Mouse (Mus musculus) olfactory bulb, adult 2 months (tissue): ENCODE measurements around the gene Emx1. TPM values are rescaled to one million over a fixed set of nuclear protein-coding genes. Genes with fewer than 3 reads are reported as not detected.

Source experiments
- H3K27ac ChIP-seq: fragments of 200-500 bp; 2 replicates; pipeline ENCODE4 v1.5.1; 2012; ENCODE audit warnings: low read depth, low read length; ENCODE audit not compliant: insufficient read depth
- H3K4me1 ChIP-seq: fragments of 200-500 bp; 2 replicates; pipeline ENCODE4 v1.6.1; 2012; ENCODE audit warnings: low read length; ENCODE audit not compliant: control insufficient read depth, insufficient read depth
- H3K4me3 ChIP-seq: fragments of 200-500 bp; 2 replicates; pipeline ENCODE4 v1.5.1; 2012; ENCODE audit warnings: mild to moderate bottlenecking, low read depth, low read length, moderate library complexity; ENCODE audit not compliant: insufficient read depth
- CTCF ChIP-seq: fragments of 200-500 bp; IDR thresholded peaks from 2 replicates; pipeline ENCODE4 v1.5.1; 2012; ENCODE audit warnings: low read depth, mild to moderate bottlenecking, low read length, moderate library complexity; ENCODE audit not compliant: insufficient read depth
- POLR2A ChIP-seq: fragments of 200-500 bp; IDR thresholded peaks from 2 replicates; pipeline ENCODE4 v1.6.1; 2012; ENCODE audit warnings: mild to moderate bottlenecking, low read depth, low read length, moderate library complexity; ENCODE audit not compliant: insufficient read depth
- WGBS: fragments of 180-500 bp; shearing (Covaris S2); methylation state at CpG from one replicate; pipeline ENCODE4 v1.1.7; 2018; 5-methylcytosine and 5-hydroxymethylcytosine counted together
- polyA plus RNA-seq: library from polyadenylated mRNA; stranded (reverse); fragments of >200 nt; gene quantifications from 2 replicates; pipeline ENCODE4 v1.2.4, GENCODE M21; 2012; ENCODE audit warnings: low replicate concordance; ENCODE audit not compliant: missing spikeins, insufficient read depth, insufficient read length

Emx1 gene
- polyA plus RNA-seq, 1 experiment, result not detected

- H3K27ac ChIP-seq, result no peak overlapping the region
- H3K4me1 ChIP-seq, result peaks cover 31% of the 10 kb centered on the region
- H3K4me3 ChIP-seq, result peak overlapping the region; percentile 28
- no peak for TF ChIP-seq CTCF
- TF ChIP-seq POLR2A, result no peak
- WGBS, result 5% methylated on average over 39 of the region's 39 CpGs
These were observed 1.2 kb downstream of the Emx1 start for GRCm38 (mm10) chr6:85188256-85189110.

- peaks cover 31% of the 10 kb centered on the region for H3K4me1 ChIP-seq
- 17% methylated on average over 14 of the region's 14 CpGs for WGBS
- TF ChIP-seq POLR2A (no peak), CTCF (no peak)
- H3K4me3 ChIP-seq, result peak overlapping the region; percentile 28; the same call in 1 of the 2 replicates
- H3K27ac ChIP-seq, result no peak overlapping the region
These were observed 2.1 kb downstream of the Emx1 start for GRCm38 (mm10) chr6:85189361-85189760.

- WGBS, result 2% methylated on average over 52 of the region's 52 CpGs
- peaks cover 31% of the 10 kb centered on the region for H3K4me1 ChIP-seq
- TF ChIP-seq CTCF (no peak), POLR2A (no peak)
- H3K4me3 ChIP-seq, result peak overlapping the region; percentile 28
- no peak overlapping the region for H3K27ac ChIP-seq
These were observed 2.8 kb downstream of the Emx1 start for GRCm38 (mm10) chr6:85189911-85190591.

- WGBS, result 28% methylated on average over 13 of the region's 13 CpGs
- Histone ChIP-seq H3K27ac (no peak overlapping the region), H3K4me3 (peak overlapping the region; percentile 28), H3K4me1 (peaks cover 31% of the 10 kb centered on the region)
- TF ChIP-seq CTCF, result no peak
- no peak for TF ChIP-seq POLR2A
These were observed 3.4 kb downstream of the Emx1 start for GRCm38 (mm10) chr6:85190671-85191070.

- H3K4me1 ChIP-seq, result peaks cover 24% of the 10 kb centered on the region
- no peak overlapping the region for H3K4me3 ChIP-seq
- TF ChIP-seq CTCF (no peak), POLR2A (no peak)
- no peak overlapping the region for H3K27ac ChIP-seq
- 88% methylated on average over 9 of the region's 9 CpGs for WGBS
These were observed 4.7 kb downstream of the Emx1 start for GRCm38 (mm10) chr6:85191751-85192440.

- H3K4me1 ChIP-seq, result peaks cover 15% of the 10 kb centered on the region
- 44% methylated on average over 29 of the region's 29 CpGs for WGBS
- no peak overlapping the region for H3K27ac ChIP-seq
- no peak for TF ChIP-seq CTCF
- H3K4me3 ChIP-seq, result no peak overlapping the region
These were observed 6.4 kb downstream of the Emx1 start for GRCm38 (mm10) chr6:85193381-85194318.

- no peak overlapping the region for H3K27ac ChIP-seq
- no peaks in the 10 kb centered on the region for H3K4me1 ChIP-seq
- WGBS, result 75% methylated on average over 2 of the region's 2 CpGs
- H3K4me3 ChIP-seq, result no peak overlapping the region
- TF ChIP-seq POLR2A (no peak), CTCF (no peak)
These were observed 10.7 kb downstream of the Emx1 start for GRCm38 (mm10) chr6:85197951-85198350.

GRCm38 (mm10) chr6:85206182-85206938 is 19.1 kb downstream of the Emx1 start:
- Histone ChIP-seq H3K27ac (no peak overlapping the region), H3K4me3 (no peak overlapping the region), H3K4me1 (peaks cover 14% of the 10 kb centered on the region)
- no peak for TF ChIP-seq CTCF
- TF ChIP-seq POLR2A, result no peak
- 44% methylated on average over 16 of the region's 16 CpGs for WGBS
